Mouse (Mus musculus): Measurements from ENCODE around the gene Fars2.

The Fars2 gene

DNA sequence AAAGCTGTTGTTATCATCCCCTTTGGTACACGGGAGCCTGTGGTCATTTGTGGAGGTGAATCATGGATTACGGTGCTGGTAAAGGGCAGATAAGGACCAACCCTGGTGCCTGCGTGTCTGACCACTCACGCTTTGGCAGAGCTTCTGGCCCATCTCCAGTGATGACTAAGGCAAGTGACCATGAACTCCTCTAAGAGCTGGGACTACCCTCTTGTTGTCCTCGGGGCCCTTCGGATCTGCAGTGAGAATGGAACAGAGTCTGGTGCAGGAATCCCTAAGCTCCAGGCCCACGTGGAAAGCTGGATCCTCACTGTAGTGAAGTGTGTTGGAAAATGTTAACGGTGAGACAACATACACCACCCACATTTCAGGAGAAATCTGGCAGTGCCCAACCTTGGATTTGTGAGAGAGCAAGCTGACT, 579.1 kb downstream of the Fars2 start:
- no peak for DNase-seq (ENCODE audit: low read depth)

DNA sequence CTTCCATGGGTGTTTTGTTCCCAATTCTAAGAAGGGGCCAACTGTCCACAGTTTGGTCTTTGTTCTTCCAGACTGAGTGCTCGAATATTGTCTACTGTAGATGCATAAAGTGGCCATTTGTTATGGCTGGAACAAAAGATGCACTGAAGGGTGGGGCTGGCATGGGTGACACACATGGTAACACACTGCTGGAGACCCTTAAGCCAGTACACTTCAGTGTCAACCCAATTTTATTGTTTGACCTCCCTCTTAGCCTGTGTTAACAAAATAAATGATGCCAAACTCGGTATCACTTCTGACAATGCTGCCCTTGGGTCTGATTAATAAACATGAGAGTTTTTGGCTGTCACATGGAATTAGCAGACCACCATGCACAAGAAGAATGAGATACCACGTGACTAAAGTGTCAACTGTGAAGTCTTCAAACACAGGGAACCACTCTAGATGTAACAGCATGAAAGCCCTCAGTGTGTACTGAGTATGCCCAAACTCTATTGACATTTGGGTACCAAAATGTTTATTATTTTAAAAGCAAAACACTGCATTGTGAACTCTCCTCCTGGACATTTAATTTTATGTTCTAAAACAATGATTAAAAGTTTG, 590.0 kb downstream of the Fars2 start:
- DNase-seq (ENCODE audit: low read depth), result no peak

DNA sequence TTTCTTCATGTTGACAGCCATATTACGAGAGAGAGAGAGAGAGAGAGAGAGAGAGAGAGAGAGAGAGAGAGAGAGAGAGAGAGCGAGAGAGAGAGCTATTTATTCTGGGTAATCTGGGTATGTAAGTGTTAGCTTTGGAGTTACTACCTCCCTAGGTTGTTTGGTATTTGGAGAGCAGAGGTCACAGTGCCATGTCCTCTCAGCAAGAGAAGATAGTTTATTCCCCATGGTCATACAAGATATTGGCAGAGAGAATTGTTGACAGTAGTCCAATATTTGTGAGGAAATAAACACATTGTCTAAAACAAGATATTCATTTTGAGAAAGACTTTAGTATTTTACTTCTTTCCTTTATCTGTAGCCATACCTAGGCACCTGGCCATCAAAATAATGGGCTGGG, 596.9 kb downstream of the Fars2 start:
- no peak for DNase-seq (ENCODE audit: low read depth)

DNA sequence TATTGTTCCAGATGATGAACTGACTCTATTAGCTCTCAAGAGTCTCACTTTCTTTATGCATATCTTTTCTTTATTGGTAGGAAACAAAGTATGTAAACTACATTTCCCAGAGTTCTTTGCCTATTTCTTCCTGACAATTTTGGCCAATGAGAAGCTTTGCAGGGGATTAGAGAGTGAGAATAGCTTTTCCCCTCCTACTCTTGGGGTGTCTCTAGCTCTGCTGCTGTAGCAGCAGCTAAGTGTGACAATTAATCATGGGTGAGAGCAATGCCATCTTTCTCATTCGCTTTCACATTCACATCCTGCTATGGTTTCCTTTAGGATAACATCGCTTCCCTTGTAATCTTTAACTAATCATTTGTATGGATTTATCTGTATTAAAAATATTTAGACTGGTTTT, 599.5 kb downstream of the Fars2 start:
- DNase-seq (ENCODE audit: low read depth), result no peak

DNA sequence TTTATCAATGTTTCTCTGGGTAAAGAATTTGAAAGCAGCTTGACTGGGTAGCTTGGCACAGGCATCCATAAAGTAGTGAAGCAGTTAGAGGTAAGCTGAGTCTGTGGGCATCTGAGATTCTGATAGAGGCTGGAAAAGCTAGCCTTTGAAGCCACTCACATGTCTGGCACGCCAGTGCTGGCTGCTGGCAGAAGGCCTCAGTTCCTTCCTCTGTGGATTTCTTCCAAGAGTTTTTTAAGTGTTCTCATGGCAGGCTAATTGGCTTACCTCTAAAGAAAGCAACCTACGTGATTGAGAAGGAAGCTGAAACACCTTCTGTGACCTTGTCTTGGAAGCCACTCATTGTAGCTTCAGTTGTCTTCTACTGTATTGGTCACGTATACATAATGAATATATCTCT, 600.2 kb downstream of the Fars2 start:
- no peak for DNase-seq (ENCODE audit: low read depth)

DNA sequence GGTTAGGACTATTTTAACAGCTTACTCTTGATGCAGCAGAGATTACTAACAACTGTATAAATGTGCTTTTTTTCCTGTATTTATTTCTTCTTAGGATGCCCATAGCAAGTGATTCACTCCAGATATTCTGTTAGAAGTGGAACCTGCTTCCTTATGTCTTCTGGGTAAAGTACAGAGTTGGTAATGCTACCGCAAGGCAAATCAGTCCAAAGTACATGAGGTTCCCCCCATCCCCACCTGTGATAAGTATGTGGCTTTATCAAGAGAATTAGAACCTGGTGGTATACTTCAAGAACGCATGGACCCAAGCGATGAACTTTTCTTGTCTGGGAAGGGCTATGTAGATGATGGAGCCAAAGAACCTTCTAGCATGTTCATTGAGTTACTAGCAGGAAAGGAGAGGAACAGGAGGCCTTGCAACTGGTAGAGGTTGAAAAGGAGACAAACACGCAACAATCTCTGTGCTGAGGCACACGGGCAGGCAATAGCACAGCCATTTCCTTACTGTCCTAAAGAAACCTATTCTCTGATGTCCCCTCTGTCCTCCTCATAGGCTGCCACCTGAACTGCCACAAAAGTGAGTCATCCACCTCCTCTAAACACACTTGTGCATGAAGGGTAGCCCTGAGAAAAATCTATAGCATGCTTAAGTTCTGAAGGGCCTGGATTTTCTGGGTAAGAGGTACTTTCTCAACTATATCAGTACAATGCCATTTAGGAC, 603.2 kb downstream of the Fars2 start:
- DNase-seq (ENCODE audit: low read depth), result no peak

DNA sequence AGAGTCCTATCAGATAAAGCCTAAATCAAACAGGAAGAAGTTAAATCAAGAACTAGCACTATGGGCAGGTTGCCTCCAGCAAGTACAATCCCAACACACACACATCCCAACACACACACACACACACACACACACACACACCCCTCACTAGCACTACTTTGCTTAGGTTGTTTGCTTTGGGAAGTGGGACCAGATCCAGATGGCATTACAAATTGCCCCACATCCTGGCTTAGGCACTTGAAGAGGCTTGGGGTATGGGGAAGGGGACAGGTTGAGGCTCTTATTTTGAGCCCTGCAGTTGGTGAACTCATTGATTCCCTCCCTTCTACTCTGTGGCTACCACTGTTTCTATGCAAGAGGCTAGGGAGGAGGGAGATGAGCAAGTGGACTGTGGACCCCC, 605.1 kb downstream of the Fars2 start:
- DNase-seq (ENCODE audit: low read depth), result no peak

DNA sequence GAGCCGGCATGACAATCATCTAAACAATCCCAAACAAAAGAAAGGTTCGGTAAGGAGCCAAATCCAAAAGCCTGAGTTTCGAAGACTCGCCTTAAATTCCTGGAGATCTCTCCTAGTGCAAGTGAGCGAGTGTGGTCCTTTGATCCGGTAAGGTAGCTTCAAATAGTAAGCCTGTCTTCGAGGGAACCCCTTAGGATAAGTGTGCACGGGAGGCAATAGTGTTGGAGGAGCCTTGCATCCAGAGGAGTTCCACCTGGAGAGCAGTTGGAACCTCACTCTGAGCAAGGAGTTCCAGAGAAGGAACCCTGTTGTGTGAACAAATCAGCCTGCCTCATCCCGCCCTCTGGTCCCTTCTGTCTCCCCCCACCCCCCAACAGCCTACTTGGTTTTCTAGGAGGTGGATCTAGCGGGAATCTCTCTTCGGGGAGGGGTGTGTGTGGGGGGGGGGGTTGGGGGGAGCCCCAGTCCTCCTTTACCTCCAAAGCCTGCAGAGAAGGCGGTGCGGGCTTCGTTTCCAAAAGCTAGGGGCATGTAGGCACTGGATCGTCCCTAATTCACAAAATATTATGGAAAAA, 606.6 kb downstream of the Fars2 start:
- no peak for DNase-seq (ENCODE audit: low read depth)

DNA sequence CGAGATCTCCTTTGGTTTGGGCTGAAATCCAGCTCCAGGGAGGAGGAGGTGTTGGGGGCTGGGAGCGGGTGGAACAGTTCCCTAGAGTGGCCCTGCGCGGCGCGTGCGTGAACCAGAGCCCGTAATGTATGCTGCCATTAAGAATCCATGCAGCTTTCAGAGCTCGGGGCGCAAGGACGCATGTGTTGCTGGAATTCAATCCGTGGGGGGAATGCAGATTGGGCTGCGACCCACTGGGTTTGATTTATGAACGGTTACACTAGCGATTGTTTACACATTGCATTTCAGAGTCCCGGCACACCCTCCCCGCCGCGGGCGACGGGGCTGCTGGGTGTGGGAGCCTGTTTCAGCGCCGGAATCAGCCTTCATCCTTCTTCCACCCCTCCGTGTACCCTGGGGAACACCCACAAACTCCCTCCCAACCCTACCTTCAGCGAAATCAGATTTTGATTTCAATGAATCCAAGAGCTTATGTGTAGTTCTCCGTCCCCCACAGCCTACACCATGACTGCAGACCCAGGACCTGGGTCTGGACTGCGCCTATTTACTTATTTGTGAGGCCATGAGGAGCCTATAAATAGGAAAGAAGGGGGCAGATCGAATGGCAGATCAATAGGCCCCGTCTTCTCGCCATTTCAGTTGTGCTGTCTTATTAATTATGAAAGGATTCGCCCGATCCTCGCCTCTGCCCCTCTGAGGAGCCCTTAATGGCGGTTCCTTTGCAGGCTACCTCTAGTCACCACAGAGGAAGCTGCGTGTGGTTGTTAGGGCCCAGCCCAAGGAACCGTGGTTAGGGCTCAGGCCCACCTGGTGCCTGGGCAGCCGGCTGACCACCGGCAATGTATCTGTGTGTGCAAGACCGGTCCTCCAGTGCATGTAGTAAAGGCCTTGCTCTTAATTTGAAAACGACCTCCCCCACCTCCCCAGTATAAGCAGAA, 607.6 kb downstream of the Fars2 start:
- no peak for DNase-seq (ENCODE audit: low read depth)

DNA sequence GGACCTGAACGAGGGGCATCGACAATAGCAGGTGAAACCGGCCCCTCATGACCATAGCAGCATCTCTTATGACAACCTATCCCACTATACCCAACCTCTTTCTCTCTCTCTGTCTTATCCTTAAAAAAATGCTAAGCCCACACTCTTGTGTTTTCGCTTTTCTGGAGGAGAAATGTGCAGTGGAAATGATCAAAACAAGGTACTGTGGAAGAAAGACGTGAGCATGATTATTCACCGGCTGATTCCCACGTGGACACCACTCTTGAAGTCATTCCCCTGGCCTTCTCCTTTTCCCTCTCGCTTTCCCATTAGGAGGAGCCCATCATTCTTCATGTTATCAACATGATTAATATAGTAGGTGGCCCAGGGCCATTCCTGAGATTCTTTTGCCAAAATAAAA, 608.7 kb downstream of the Fars2 start:
- DNase-seq (ENCODE audit: low read depth), result no peak

DNA sequence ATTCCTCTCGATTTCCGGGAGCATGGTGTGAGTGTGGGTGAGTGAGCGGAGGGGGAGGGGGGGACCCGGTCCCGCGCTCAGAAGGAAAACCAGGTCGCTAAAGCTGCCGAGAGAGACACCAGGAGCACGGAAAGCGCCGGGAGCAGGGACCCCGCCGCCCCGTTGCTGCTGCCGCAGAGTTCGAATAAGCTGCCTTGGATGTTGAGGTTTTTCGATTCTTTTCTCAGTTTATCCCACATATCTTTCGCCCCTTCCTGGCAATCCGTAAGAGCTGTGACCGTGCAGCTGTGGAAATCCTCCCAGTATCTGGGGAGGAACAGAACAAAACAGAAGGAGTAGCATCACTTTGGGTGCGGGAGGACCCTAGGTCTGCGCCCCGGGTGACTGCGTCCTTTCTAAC, 609.3 kb downstream of the Fars2 start:
- DNase-seq (ENCODE audit: low read depth), result no peak

DNA sequence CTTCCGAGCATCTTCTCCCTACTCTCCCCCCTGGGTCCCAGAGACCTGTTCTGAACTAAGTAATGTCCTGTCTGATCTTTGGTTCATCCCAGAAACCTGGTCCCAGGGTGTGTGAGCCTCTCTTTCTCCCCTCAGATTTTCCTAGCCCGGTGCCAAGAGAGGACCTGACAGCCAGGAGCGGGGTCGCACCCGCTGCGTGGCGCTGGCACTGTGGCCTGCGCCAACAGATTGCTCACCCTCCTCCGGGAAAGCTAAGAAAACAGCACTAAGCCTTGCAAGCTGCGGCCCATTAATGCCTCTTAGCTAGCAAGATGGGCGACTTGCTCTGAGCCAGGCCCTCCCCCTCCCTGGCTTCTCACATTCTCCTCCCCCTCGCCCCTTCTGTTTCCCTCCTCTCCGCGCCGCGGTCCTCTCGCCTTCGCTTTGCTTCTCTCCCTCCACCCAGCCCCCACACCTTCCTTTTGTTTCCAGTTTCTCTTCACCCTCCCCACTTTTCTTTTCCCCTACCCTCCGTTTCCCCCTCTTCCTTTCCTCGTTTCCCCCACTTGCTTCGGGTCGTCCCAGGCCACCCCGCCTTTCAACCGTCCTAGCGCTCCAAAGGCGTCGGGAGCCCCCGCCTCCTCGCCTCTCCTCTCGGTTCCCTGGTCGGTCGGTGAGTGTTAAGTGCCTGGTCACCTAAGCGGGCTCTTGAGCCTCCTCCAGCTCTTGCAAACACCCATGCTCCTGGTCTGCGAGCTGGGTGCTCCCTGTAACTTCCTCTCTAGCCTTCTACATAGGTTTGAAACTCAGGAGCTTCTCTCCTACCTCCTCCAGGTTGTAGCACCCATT, 610.0 kb downstream of the Fars2 start:
- DNase-seq (ENCODE audit: low read depth), result no peak

DNA sequence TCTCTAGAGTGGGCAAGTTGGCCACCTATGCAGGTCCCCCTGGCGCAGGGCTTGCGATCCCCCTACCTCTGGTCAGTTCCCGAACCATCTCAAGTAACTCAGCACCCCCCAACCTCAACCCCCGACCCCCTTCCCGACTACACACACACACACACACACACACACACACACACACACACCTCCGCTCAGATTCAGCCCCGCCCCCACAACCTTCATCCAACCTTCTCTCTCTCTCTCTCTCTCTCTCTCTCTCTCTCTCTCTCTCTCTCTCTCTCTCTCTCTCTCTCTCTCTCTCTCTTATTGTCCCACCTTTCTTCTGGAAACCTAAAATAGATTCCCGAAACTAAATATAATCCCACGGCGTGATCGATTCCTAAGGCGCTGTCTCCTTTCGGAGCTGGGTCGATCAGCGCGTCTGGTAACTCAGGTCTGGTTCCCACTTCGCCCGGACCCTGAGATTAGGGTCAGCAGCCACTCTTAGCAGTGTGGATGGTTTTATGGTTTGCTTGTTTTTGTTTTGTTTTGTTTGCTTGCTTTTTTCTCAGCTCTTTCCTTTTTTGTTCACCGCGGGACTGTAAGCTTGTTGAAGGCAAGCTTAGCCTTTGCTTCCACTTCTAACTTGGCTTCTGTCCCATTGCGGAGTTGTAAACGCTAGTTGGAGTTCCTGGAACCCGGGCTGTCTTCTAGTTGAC, 610.7 kb downstream of the Fars2 start:
- DNase-seq (ENCODE audit: low read depth), result no peak

DNA sequence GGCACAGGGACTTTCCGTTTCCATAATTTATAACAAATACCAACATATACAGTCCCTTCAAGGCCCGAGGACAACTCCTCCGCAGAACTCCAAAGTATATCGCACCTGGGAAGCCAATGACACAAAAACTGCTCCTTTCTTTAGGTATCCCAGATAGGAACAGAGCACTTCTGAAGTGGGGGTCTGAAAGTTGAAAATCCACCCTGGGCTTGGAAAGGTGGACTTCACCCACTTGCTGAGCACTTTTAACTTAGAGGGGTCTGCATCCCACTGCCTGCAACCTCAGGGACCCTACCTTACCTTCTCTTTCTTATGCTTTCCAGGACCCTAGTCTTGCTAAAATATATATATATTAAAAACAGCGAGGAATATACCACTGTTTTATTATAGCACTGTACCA, 611.3 kb downstream of the Fars2 start:
- no peak for DNase-seq (ENCODE audit: low read depth)

DNA sequence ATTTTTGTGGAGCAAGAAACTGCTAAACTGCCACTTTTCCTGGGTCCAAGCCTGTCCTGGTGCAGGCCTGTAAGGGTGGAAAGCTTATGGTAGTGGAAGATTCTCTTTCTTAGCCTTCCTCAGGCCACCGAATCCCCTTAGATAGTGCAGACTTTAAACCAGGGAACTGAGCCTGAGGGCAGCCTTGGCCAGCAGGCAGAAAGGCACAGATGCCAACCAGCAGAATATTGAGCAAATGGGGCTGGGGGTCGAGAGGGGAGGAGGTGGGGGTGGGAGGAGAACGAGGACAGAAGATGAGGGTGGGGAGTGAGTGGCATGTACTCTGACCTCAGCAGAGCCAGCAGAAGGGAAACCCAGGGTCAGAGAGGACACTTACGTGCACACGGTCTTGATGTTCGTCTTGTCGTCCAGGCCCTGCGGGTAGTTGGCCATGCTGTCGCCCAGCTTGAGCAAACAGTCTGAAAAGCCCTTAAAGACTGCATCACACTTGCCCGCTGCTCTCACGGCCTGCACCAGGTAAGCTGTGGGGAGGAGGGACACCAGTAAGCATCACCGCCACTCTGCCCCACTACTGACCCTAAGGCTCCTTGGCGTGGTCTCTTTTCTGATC, 612.6 kb downstream of the Fars2 start:
- DNase-seq (ENCODE audit: low read depth), result no peak

DNA sequence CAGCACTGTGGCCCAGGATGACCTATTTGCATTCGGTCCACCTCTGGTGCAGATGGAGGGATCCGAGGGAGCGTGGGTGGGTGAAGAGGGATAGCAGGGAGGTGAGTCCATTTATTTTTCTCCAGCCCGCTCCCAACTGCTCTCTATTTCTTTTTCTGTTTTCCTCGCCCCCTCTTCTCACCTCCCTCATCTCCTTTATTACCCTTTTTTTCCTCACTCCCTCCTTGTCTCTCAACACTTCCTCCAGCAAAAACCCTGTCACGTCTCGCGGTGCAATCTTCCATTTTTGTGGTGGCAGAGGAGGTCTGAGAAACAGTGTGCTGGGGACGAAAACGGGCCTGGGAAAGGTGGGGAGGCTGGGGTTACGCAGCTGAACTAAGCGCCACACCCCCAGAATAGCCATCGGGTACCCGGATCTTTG, 613.1 kb downstream of the Fars2 start:
- DNase-seq (ENCODE audit: low read depth), result no peak

DNA sequence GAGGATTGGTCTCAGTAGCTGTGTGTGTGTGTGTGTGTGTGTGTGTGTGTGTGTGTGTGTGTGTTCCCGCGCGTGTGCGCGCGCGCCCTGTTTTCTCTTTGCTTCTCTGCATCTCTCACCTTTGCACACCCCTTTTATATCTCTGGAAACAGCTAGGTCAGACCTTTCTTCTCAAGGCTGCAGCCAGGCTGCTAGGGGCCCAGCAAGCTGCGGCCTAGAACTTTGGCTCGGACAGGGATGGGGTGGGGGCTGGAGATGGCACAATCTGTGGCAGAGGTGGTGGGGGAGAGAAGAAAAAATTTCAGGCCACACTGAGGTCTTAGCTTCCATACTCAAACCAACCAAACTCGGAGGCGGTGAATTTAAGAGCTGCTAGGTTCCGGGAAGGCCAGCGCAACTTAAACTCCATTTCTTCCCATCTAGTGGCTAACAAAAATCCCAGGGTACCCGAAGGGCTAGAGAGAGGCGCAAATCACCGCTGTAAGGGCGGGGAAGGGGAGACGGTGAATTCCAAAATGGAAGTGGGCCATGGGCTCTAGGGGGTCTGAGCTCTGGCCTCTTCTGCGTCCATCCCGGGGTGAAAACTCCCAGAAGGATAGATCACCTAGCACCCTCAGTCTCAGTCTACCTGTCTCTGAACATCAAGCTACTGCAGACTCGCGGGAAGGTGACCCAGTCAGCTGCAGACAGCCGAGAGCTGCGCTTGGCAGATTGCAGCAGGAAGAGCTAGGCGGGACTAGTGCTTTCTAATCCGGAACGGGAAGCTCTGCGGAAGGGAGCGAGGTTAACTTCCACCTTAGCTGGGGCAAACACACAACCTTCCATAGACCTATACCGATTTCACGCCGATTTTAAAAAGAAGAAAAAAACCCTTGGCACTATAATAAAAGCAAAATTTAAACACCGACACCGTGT, 614.1 kb downstream of the Fars2 start:
- DNase-seq (ENCODE audit: low read depth), result no peak

DNA sequence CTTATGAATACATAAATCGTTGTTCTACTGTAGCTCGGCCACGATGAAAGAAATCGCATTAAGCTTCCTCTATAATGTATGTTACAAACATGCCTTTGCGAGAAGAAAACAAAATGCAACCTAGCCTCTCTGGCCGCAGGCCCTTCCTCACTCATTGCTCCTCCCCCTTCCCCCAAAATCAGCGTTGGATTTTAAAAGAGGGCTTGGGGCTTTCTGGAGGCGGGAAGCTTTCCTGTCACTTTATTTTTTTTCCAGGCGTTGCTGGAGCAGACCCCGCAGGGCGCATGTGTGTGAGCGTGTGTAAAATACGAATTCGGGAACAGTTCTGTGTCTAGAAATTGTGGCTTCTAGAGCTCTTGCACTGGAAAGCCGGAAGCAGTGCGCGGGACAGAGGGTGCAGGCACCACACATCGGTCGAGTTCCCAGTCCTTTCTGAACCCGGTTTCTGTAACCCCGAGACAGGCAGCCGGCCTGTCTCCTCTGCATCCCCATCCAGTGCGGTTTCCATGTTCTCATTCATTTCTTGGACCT, 614.8 kb downstream of the Fars2 start:
- no peak for DNase-seq (ENCODE audit: low read depth)

DNA sequence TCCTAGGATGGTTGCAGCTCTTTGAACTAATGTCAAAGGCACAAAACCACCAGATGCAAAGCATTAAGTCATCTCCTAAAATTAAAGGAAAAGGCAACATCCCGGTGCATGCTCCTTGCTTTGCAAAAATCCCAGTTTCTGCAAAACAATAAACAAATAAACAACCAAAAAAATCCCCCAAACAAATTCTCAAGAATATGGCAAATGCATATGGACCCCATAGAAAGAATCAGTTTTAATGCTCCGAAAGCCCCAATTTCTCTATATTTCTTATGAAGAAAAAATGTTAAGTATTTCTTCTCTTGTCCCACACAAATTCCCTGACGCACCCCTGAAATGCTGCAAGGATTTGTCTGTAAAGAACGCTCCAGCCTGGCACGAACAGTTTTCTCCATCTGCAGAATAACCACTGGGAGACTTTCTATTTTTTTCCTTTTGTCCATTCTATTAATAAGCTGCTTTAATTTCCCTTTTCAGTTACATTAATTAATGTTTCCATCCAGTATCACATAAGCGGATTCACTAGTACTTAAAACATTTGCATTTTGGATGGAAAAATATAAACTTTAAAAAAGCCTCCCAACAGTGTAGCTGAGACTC, 615.8 kb downstream of the Fars2 start:
- no peak for DNase-seq (ENCODE audit: low read depth)
